Mouse (Mus musculus) layer of hippocampus, adult 2 months (tissue): Measurements from ENCODE around the gene Carmil1. TPM values are rescaled to one million over a fixed set of nuclear protein-coding genes. Genes with fewer than 3 reads are reported as not detected.

Experiments
- DNase-seq, 2 experiments: peaks; one replicate each; pipeline ENCODE4 v3.0.0; 2022; ENCODE audit warnings: low spot score in 2 of 2
- H3K27ac ChIP-seq: fragments of 200-600 bp; 2 replicates; pipeline ENCODE4 v1.8.1; 2022
- H3K4me3 ChIP-seq: fragments of 200-600 bp; 2 replicates; pipeline ENCODE4 v1.8.1; 2022; ENCODE audit warnings: mild to moderate bottlenecking
- CTCF ChIP-seq: fragments of 200-600 bp; conservative IDR thresholded peaks from 2 replicates; pipeline ENCODE4 v1.8.1; 2022; ENCODE audit warnings: antibody characterized with exemption, mild to moderate bottlenecking, moderate library complexity
- total RNA-seq, 2 experiments: library from RNA; stranded (reverse); gene quantifications; 2 replicates each; pipeline ENCODE4 v1.2.3; 2021

Gene Carmil1
- total RNA-seq, 2 experiments from 2014 or later = 37.0 to 47.9 TPM

DNA sequence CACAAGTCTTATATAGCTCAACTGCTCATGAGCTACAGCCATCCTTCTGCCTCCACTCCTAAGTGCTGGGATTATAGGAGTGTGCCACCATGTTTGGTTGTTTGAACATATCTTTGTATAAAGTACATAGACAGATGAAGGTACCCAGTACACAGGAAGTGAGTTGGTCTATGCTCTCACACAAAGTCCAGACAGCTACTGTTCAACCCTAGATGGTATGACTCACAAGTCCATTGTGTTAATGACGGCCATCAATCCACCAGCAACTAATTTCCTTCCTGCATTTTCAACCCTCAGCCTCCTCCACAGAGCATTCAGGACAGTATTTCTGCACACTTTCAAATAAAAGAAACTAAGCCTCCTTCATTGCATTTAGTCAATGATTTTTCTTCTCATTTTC lies 132.0 kb downstream of the Carmil1 start:
- H3K27ac ChIP-seq = no peak overlapping the region
- no peak for DNase-seq
- TF ChIP-seq CTCF = no peak
- no peak overlapping the region for H3K4me3 ChIP-seq

DNA sequence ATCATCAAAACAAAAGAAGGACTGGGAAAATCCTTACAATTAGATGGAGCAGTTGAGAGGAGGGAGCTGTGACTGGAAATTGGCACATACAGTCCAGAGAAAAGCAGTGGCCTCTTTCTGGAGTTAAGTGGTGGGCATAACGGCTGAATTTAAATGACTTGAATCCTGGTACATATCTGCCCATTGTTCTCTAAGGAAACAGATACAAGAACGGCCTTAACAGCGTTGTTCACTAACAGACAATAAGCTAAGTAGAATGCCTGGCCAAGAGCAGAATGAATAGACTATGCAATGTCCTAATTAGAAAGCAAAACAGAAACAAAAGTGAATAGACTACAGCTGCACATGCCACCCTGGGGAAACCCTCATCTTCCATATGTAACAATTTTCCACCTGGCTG lies 133.6 kb downstream of the Carmil1 start:
- Histone ChIP-seq H3K27ac (no peak overlapping the region), H3K4me3 (no peak overlapping the region)
- no peak for DNase-seq
- TF ChIP-seq CTCF = no peak

GRCm38 (mm10) chr13:24146541-24146940 lies 134.1 kb downstream of the Carmil1 start:
- DNase-seq = no peak
- Histone ChIP-seq H3K27ac (no peak overlapping the region), H3K4me3 (no peak overlapping the region)
- no peak for TF ChIP-seq CTCF

GRCm38 (mm10) chr13:24144858-24145257 lies 135.7 kb downstream of the Carmil1 start:
- Histone ChIP-seq H3K27ac (no peak overlapping the region), H3K4me3 (no peak overlapping the region)
- DNase-seq = no peak
- no peak for TF ChIP-seq CTCF

- no peak overlapping the region for H3K27ac ChIP-seq
- no peak for DNase-seq
- H3K4me3 ChIP-seq = no peak overlapping the region
- TF ChIP-seq CTCF = no peak
Observed at GRCm38 (mm10) chr13:24144141-24144540, 136.5 kb downstream of the Carmil1 start.

DNA sequence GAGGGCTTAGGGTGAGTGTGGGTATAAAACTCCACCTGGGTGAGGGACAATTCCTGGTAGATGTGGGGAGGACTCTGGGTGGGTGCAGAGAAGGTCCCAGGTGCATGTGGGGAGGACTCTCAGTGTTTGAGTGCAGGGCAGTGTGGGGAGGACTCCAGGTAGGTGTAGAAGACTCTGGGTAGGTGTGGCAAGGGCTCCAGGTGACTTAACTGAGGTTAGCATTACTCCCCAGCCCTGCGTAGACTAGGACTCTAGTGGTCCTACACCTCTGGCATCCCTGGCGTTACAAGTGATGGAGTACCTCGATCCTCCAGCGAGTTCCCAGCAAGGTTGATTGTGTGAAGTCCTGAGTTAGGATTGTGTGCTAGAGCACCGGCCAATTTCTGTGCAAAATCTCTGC lies 143.8 kb downstream of the Carmil1 start:
- no peak for TF ChIP-seq CTCF

GRCm38 (mm10) chr13:24135282-24136230 lies 145.0 kb downstream of the Carmil1 start:
- H3K27ac ChIP-seq = peak overlapping the region; percentile 64; the same call in 1 of the 2 replicates
- H3K4me3 ChIP-seq = peak overlapping the region; percentile 15; the same call in 1 of the 2 replicates
- no peak for DNase-seq
- peak; percentile 24 for TF ChIP-seq CTCF

More for the DNA sequence above, 143.8 kb downstream of the Carmil1 start:
- no peak for DNase-seq
- Histone ChIP-seq H3K27ac (no peak overlapping the region), H3K4me3 (no peak overlapping the region)

DNA sequence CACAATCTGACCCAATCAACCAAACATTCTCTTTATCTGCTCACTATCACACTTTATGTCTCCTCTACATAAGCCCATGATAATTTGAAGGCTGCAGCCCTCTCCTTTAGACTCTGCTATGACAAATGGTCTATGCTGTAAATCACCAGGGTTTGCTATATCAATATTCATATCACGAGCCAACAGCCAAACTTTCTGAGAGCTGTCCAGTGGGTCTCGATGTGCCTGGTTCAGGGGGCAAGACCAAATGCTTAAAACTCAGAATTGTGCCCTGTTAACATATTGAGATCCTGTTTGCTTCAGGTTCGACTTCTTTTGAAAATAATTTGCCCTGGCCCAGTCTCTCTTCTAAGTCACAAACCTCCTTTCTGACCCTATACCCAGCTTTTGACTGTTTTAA lies 147.7 kb downstream of the Carmil1 start:
- TF ChIP-seq CTCF = no peak
- H3K27ac ChIP-seq = no peak overlapping the region
- no peak for DNase-seq
- H3K4me3 ChIP-seq = no peak overlapping the region

GRCm38 (mm10) chr13:24131319-24131718 lies 149.3 kb downstream of the Carmil1 start:
- no peak for DNase-seq
- no peak overlapping the region for H3K4me3 ChIP-seq
- H3K27ac ChIP-seq = no peak overlapping the region
- no peak for TF ChIP-seq CTCF

DNA sequence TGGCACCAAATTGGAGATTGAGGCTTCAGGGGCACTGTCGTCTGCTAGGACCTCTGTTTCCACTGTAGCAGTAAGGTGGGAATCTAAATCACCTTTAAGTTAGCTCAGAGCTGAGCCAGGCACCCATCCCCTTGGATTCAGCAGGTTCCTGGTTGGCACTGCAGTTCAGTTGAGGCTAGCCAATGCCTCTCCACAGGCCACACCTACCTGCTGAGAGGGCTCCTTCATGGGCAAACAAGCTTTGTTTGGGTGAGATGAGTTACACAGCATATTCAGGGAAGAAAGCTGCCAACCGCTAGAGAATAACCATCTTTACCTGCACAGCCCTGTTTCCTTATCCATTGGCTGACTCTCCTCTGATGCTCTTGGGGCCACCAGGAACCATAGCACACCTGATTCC lies 149.9 kb downstream of the Carmil1 start:
- no peak overlapping the region for H3K27ac ChIP-seq
- TF ChIP-seq CTCF = no peak
- no peak overlapping the region for H3K4me3 ChIP-seq
- DNase-seq = no peak

GRCm38 (mm10) chr13:24128731-24129130 lies 151.9 kb downstream of the Carmil1 start:
- DNase-seq = no peak
- H3K4me3 ChIP-seq = no peak overlapping the region
- TF ChIP-seq CTCF = no peak

GRCm38 (mm10) chr13:24125865-24126264 lies 154.7 kb downstream of the Carmil1 start:
- DNase-seq = no peak

More at GRCm38 (mm10) chr13:24128731-24129130, 151.9 kb downstream of the Carmil1 start:
- H3K27ac ChIP-seq = no peak overlapping the region

GRCm38 (mm10) chr13:24117181-24117812 lies 163.3 kb downstream of the Carmil1 start:
- H3K27ac ChIP-seq = peak overlapping the region; percentile 47; the same call in 1 of the 2 replicates
- peak in 1 of 2 experiments; percentile 12 for DNase-seq
- no peak overlapping the region for H3K4me3 ChIP-seq
- TF ChIP-seq CTCF = no peak

More at GRCm38 (mm10) chr13:24125865-24126264, 154.7 kb downstream of the Carmil1 start:
- no peak for TF ChIP-seq CTCF
- Histone ChIP-seq H3K27ac (no peak overlapping the region), H3K4me3 (no peak overlapping the region)
